Mouse (Mus musculus) lung, embryonic 14.5 days (tissue): Measurements from ENCODE around the gene Lrrc1. TPM values are rescaled to one million over a fixed set of nuclear protein-coding genes. Genes with fewer than 3 reads are reported as not detected.

Experiments
- ATAC-seq: fragments of 200-750 bp; cut with Nextera tagmentation; 2 replicates; pipeline ENCODE4 v1.8.0; 2017; ENCODE audit warnings: mild to moderate bottlenecking, moderate TSS enrichment, moderate library complexity; ENCODE audit not compliant: insufficient read depth
- DNase-seq: peaks from one replicate; pipeline ENCODE4 v3.0.0-alpha.2; 2015
- H3K27ac ChIP-seq: fragments of 300-500 bp; sonication (generic); 2 replicates; pipeline ENCODE4 v1.5.1; 2014; ENCODE audit warnings: low read depth, mild to moderate bottlenecking, moderate library complexity
- H3K27me3 ChIP-seq: fragments of 300-500 bp; sonication (generic); 2 replicates; pipeline ENCODE4 v1.6.1; 2014; ENCODE audit warnings: low read length, control low read depth; ENCODE audit not compliant: insufficient read depth
- H3K36me3 ChIP-seq: fragments of 300-500 bp; sonication (generic); 2 replicates; pipeline ENCODE4 v1.6.1; 2014; ENCODE audit warnings: control low read depth; ENCODE audit not compliant: insufficient read depth
- H3K4me1 ChIP-seq: fragments of 300-500 bp; sonication (generic); 2 replicates; pipeline ENCODE4 v1.6.1; 2014; ENCODE audit warnings: antibody characterized with exemption, control low read depth; ENCODE audit not compliant: insufficient read depth
- H3K4me2 ChIP-seq: fragments of 300-500 bp; sonication (generic); 2 replicates; pipeline ENCODE4 v1.6.1; 2014; ENCODE audit warnings: mild to moderate bottlenecking
- H3K4me3 ChIP-seq: fragments of 300-500 bp; sonication (generic); 2 replicates; pipeline ENCODE4 v1.5.1; 2014; ENCODE audit warnings: low read depth, low read length
- H3K9ac ChIP-seq: fragments of 300-500 bp; sonication (generic); 2 replicates; pipeline ENCODE4 v1.6.1; 2014
- H3K9me3 ChIP-seq: fragments of 300-500 bp; sonication (generic); 2 replicates; pipeline ENCODE4 v1.6.1; 2016; ENCODE audit warnings: low read depth, low read length, control low read depth
- CTCF ChIP-seq: IDR thresholded peaks from 2 replicates; pipeline ENCODE4 v1.5.1; 2016; ENCODE audit warnings: antibody characterized with exemption, low read depth
- WGBS: fragments of 180-500 bp; shearing (Covaris S2); extraction: QIAGEN DNeasy Blood & Tissue Kit; methylation state at CpG from one replicate; pipeline ENCODE4 v1.1.7; 2014; 5-methylcytosine and 5-hydroxymethylcytosine counted together
- microRNA-seq: library from miRNA; unstranded; fragments of <30 nt; microRNA quantifications from one replicate; pipeline ENCODE4, GENCODE M21; 2016; ENCODE audit warnings: borderline number of aligned reads
- polyA plus RNA-seq: library from polyadenylated mRNA; unstranded; fragments of >200 nt; fragmentation: Nextera tagmentation; extraction: Ambion mirVana; gene quantifications from 2 replicates; pipeline ENCODE4 v1.2.1, GENCODE M21; 2014

The Lrrc1 gene
- polyA plus RNA-seq, 1 experiment from 2014 or later: 9.5 TPM

GRCm38 (mm10) chr9:77388956-77389355 is 155.7 kb downstream of the Lrrc1 start:
- no peaks in the 10 kb centered on the region for H3K36me3 ChIP-seq
- DNase-seq: no peak

DNA sequence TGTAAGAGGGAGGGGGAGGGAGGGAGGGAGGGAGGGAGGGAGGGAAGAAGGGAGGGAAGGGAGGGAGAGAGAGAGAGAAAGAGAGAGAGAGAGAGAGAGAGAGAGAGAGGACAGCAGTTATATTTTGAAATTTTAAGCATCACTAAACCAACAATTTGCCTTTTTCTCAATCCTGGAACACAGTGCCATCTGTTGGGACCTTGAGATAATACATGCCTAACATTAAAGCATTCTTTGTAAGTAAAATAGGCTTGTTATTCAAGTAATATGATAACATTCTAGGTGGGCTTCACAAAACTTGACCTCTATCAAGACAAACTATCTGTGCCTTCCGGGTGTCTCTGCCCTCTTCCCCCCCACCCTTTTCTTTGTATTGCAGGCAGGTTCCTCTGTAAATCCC is 157.9 kb downstream of the Lrrc1 start:
- peak; percentile 58 for TF ChIP-seq CTCF
- 4% methylated on average over 1 of the region's 1 CpGs for WGBS
- Histone ChIP-seq H3K4me2 (no peak overlapping the region), H3K4me1 (peaks cover 4% of the 10 kb centered on the region; the same call in 1 of the 2 replicates), H3K9me3 (no peaks in the 10 kb centered on the region), H3K4me3 (no peak overlapping the region), H3K9ac (no peak overlapping the region), H3K27ac (no peak overlapping the region), H3K36me3 (no peaks in the 10 kb centered on the region), H3K27me3 (no peaks in the 10 kb centered on the region)
- DNase-seq (peak; percentile 76), ATAC-seq (no peak)

More at GRCm38 (mm10) chr9:77388956-77389355, 155.7 kb downstream of the Lrrc1 start:
- Histone ChIP-seq H3K4me1 (peaks cover 4% of the 10 kb centered on the region; the same call in 1 of the 2 replicates), H3K9me3 (no peaks in the 10 kb centered on the region), H3K4me2 (no peak overlapping the region), H3K27me3 (no peaks in the 10 kb centered on the region), H3K4me3 (no peak overlapping the region), H3K9ac (no peak overlapping the region), H3K27ac (no peak overlapping the region)
- ATAC-seq: no peak
- no peak for TF ChIP-seq CTCF
- 70% methylated on average over 8 of the region's 8 CpGs for WGBS

GRCm38 (mm10) chr9:77385611-77386010 is 159.1 kb downstream of the Lrrc1 start:
- ATAC-seq (no peak), DNase-seq (peak; percentile 31)
- no peak overlapping the region for H3K9ac ChIP-seq
- no peaks in the 10 kb centered on the region for H3K27me3 ChIP-seq
- H3K4me1 ChIP-seq: peaks cover 4% of the 10 kb centered on the region; the same call in 1 of the 2 replicates
- H3K36me3 ChIP-seq: no peaks in the 10 kb centered on the region
- H3K4me2 ChIP-seq: no peak overlapping the region
- no peak overlapping the region for H3K27ac ChIP-seq
- no peak for TF ChIP-seq CTCF
- H3K9me3 ChIP-seq: no peaks in the 10 kb centered on the region
- 82% methylated on average over 12 of the region's 12 CpGs for WGBS
- no peak overlapping the region for H3K4me3 ChIP-seq

DNA sequence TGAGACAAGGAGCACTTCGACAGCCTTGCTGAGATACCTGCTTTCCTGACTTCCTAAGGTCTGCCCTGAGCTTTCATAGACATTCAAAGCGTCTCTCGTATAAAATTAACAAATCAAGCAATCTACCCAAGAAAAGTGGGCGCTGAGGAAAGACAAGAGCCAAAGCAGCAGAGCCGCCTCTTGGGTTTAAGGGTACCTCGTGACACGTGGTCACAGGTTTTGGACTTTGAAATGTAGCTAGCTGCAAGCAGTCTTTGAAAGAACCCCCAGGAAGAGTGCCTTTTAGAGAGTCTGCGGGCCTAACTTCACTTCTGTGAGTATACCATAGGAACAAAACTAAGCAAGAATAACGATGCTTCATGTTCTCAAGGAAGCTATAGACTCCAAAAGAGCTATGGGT is 160.0 kb downstream of the Lrrc1 start:
- no peak overlapping the region for H3K4me2 ChIP-seq
- no peaks in the 10 kb centered on the region for H3K9me3 ChIP-seq
- ATAC-seq: no peak
- TF ChIP-seq CTCF: no peak
- WGBS: 86% methylated on average over 9 of the region's 9 CpGs
- peaks cover 4% of the 10 kb centered on the region; the same call in 1 of the 2 replicates for H3K4me1 ChIP-seq
- H3K36me3 ChIP-seq: no peaks in the 10 kb centered on the region
- no peak overlapping the region for H3K27ac ChIP-seq
- no peak overlapping the region for H3K9ac ChIP-seq
- no peak for DNase-seq
- H3K27me3 ChIP-seq: no peaks in the 10 kb centered on the region
- H3K4me3 ChIP-seq: no peak overlapping the region

GRCm38 (mm10) chr9:77383951-77384350 is 160.7 kb downstream of the Lrrc1 start:
- Histone ChIP-seq H3K4me3 (no peak overlapping the region), H3K27me3 (no peaks in the 10 kb centered on the region), H3K4me1 (peaks cover 4% of the 10 kb centered on the region; the same call in 1 of the 2 replicates), H3K9me3 (no peaks in the 10 kb centered on the region), H3K4me2 (no peak overlapping the region), H3K27ac (no peak overlapping the region), H3K36me3 (no peaks in the 10 kb centered on the region), H3K9ac (no peak overlapping the region)
- TF ChIP-seq CTCF: no peak
- ATAC-seq (no peak), DNase-seq (no peak)
- 68% methylated on average over 4 of the region's 4 CpGs for whole genome bisulfite sequencing

DNA sequence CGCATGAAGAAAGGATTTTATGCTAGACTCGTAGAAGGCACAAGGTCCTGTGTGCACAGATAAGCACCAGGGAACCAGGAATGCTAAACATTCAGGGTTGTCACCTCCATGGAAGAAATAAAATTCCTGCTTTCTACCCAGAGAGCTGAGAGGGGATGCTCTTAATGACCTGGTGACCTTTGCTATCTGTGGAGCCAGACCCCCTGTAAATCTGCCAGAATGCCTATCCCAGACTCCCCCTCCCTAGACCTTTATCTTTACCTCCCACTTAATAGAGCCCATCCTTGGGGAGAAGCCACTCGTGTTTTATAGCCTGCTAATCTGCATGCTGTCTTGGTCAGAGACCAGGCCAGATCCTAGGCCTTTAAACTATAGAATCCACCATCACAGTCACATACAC is 162.2 kb downstream of the Lrrc1 start:
- ATAC-seq: no peak
- no peak overlapping the region for H3K9ac ChIP-seq

GRCm38 (mm10) chr9:77381565-77381964 is 163.1 kb downstream of the Lrrc1 start:
- H3K4me3 ChIP-seq: no peak overlapping the region
- 6% methylated on average over 5 of the region's 5 CpGs for WGBS
- H3K4me1 ChIP-seq: peaks cover 4% of the 10 kb centered on the region; the same call in 1 of the 2 replicates
- ATAC-seq: 0 out of 2 replicates have a peak, but pooled peaks have one; percentile 42
- H3K27me3 ChIP-seq: no peaks in the 10 kb centered on the region
- peak; percentile 92 for TF ChIP-seq CTCF
- H3K9me3 ChIP-seq: no peaks in the 10 kb centered on the region
- no peaks in the 10 kb centered on the region for H3K36me3 ChIP-seq
- DNase-seq: peak; percentile 87
- no peak overlapping the region for H3K27ac ChIP-seq
- H3K4me2 ChIP-seq: no peak overlapping the region
- H3K9ac ChIP-seq: no peak overlapping the region

More for the DNA sequence above, 162.2 kb downstream of the Lrrc1 start:
- no peak overlapping the region for H3K27ac ChIP-seq
- no peak overlapping the region for H3K4me3 ChIP-seq
- H3K36me3 ChIP-seq: no peaks in the 10 kb centered on the region
- WGBS: 35% methylated on average over 3 of the region's 3 CpGs
- no peak for TF ChIP-seq CTCF
- H3K9me3 ChIP-seq: no peaks in the 10 kb centered on the region
- DNase-seq: no peak
- no peak overlapping the region for H3K4me2 ChIP-seq
- H3K27me3 ChIP-seq: no peaks in the 10 kb centered on the region
- peaks cover 4% of the 10 kb centered on the region; the same call in 1 of the 2 replicates for H3K4me1 ChIP-seq

Small RNAs within 50 kb of the gene (microRNA-seq; reads per million reads assigned to microRNA genes)
- gene Gm25250: not detected

Other genes starting within 250 kb of the Lrrc1 start
- gene Mlip, start 191.9 kb downstream of the Lrrc1 start, polyA plus RNA-seq: 1.0 and 4.1 TPM in 2 replicates
- 0.33 and 0.54 TPM in 2 replicates for gene Klhl31, start 91.6 kb upstream of the Lrrc1 start, polyA plus RNA-seq
- gene Gclc, start 209.7 kb upstream of the Lrrc1 start, polyA plus RNA-seq: 20.4 and 21.2 TPM in 2 replicates